Mouse (Mus musculus) kidney, adult 2 months (tissue): Measurements from ENCODE around the gene Tmx2.

Source experiments
- CTCF ChIP-seq: fragments of 200-500 bp; conservative IDR thresholded peaks from 2 replicates; pipeline ENCODE4 v1.5.1; 2011; ENCODE audit warnings: low read depth, mild to moderate bottlenecking, control low read depth, low read length, moderate library complexity, mixed read lengths; ENCODE audit not compliant: insufficient read depth, insufficient read length
- POLR2A ChIP-seq: fragments of 200-500 bp; IDR thresholded peaks from one replicate; pipeline ENCODE4 v1.6.1; 2011; ENCODE audit warnings: low read depth, low read length, control low read depth

DNA sequence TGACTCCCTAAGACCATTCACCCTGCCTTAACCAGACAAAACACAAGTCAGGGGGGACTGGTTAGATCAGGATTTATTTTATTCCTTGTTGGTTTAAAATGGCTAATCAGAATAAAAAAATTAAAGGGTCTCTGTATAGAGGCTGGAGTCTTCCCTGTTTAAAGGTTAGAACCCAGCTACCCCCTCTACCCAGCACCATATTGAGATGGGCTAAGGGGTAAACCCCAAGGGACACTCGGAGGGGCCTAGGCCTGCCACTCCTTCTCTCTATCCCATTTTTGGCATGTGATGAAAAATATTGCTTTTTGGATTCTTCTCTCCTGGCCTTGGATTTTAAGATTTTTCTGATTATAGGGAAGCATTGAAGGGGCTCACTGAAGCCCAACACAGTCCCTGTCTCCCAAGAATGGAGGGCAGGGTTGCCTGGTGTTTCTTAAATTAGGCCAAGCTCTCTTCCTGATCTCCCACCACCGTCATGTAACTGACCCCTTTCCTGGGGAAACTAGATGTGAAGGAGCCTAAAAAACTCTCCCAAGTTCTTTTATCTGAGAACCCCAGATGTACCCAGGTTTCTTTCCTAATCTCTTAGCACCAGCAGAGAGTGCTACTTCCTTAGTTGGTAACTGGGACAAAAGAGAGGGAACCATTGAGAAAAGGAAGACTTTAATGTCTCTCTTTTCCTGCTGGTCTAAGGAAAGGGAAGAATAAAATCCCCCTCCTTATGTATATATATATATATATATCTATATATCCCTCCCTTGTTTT lies 9.3 kb upstream of the Tmx2 start:
- TF ChIP-seq POLR2A = no peak
- no peak for TF ChIP-seq CTCF
